13 mouse cellular contexts compared by ENCODE assay signal in the genomic region with DNA sequence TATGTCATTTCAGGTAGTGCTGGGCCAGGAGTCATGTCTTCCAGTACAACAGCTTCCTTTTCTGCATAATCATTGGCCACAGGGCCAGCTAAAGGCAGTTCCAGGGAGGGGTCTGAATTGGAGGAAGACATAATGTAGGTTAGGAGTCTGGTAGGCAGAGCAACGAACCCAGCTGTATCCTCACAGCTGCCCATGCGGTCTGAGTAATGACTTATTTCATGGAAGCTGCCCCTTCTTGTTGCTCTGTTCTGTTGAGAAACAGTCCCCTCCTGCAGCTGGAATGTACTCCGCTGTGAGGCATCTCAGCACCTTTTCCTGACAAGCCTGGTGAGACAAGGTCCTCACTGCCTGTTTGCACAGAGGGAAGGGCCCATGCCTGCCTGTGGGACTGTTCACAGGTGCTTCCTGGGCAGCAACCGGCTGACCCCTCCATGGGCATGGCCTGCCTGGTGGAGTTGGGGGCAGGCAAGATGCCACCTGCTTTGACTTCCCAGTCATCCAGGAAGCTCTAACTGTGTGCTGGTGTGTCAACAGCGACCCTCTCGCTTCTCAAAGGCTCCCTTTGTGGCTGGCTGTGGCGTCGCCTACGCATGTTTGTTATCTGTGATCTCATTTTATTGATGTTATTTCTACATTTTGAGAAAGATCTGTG.
DNase-seq lines count a peak whose midpoint lies in the region; ATAC-seq and TF ChIP-seq lines count a peak whose summit lies in the region.
"Had no signal": no experiment of that assay in that cellular context is flagged by ENCODE, and none has a peak within 500 bp of the region (broad histone marks: within the 10 kb centered on the region; RNA-seq: fewer than 3 reads in every experiment).

No protein-coding gene starts in this region.

- H3K36me3 ChIP-seq in heart, embryonic 13.5 days: no peaks in the 10 kb centered on the region; the same call in 1 of the 2 replicates
- H3K36me3 ChIP-seq in small intestine, adult 2 months (ENCODE audit: control insufficient read depth, insufficient read depth, low read length): no peaks in the 10 kb centered on the region

- no peaks in the 10 kb centered on the region for H3K27me3 ChIP-seq in heart, embryonic 13.5 days (replicated peaks)
- H3K27me3 ChIP-seq in small intestine, adult 2 months (ENCODE audit: control insufficient read depth, insufficient read depth, low read length): no peaks in the 10 kb centered on the region

- H3K27ac ChIP-seq in heart, embryonic 13.5 days (replicated peaks): 0 out of 2 replicates have a peak overlapping the region, but pooled peaks have one; percentile 2
- H3K27ac ChIP-seq in small intestine, adult 2 months (ENCODE audit: insufficient read depth, low read depth, low read length): peak overlapping the region; percentile 24
- H3K27ac ChIP-seq: limb, embryonic 13.5 days had no signal

- DNase-seq in heart, adult 8-10 months (ENCODE audit: low spot score): no peak
- peak; percentile 89 for DNase-seq in CD4-positive helper T cell, adult 2 months (ENCODE audit: low read depth, low spot score)
- no peak for DNase-seq in embryo, embryonic 11 days
- DNase-seq in spleen, postnatal 10 days (ENCODE audit: low spot score in 2 of 2): no peak
- DNase-seq: adrenal gland, adult 2 months; kidney, postnatal 14 days; right cerebral cortex, postnatal 4 days had no signal

- H3K4me1 ChIP-seq in heart, embryonic 13.5 days: peaks cover 88% of the 10 kb centered on the region
- peaks cover 7% of the 10 kb centered on the region for H3K4me1 ChIP-seq in small intestine, adult 2 months (ENCODE audit: control insufficient read depth, insufficient read depth, insufficient read length, low read length)

- 56% methylated on average over 9 of the region's 9 CpGs for WGBS in heart, embryonic 13.5 days
- 27% methylated on average over 9 of the region's 9 CpGs for WGBS in small intestine, adult 2 months

- H3K4me3 ChIP-seq in heart, embryonic 13.5 days: no peak overlapping the region
- peak overlapping the region; percentile 2; the same call in 1 of the 2 replicates for H3K4me3 ChIP-seq in small intestine, adult 2 months (ENCODE audit: low read depth, low read length)
- H3K4me3 ChIP-seq: limb, embryonic 13.5 days had no signal

- no peak for ATAC-seq in heart, embryonic 13.5 days (ENCODE audit: extremely low read depth, insufficient number of reproducible peaks, low FRiP score, low TSS enrichment)
- peak; percentile 82 to 84 for ATAC-seq in hematopoietic stem cell, adult 5-6 weeks (replicated peaks in 1 of 2; ENCODE audit: insufficient read depth in 1 of 2, low FRiP score in 2 of 2, low TSS enrichment in 1 of 2, low read depth in 1 of 2, poor library complexity in 2 of 2, severe bottlenecking in 2 of 2)
- no peak for ATAC-seq in erythroblast, adult 5-6 weeks (replicated peaks; ENCODE audit: low FRiP score, poor library complexity, severe bottlenecking)
- ATAC-seq: forebrain, embryonic 16.5 days had no signal

- H3K9ac ChIP-seq in heart, embryonic 13.5 days: no peak overlapping the region
- H3K9ac ChIP-seq: limb, embryonic 13.5 days had no signal

- no peak for TF ChIP-seq POLR2A in small intestine, adult 2 months (IDR thresholded peaks at IDR 0.05; ENCODE audit: low read depth, low read length)

- no peak for TF ChIP-seq CTCF in small intestine, adult 2 months (IDR thresholded peaks at IDR 0.05; ENCODE audit: extremely low read depth, insufficient read length, insufficient replicate concordance, low read depth, low read length)

- no peaks in the 10 kb centered on the region for H3K9me3 ChIP-seq in heart, embryonic 13.5 days
- H3K9me3 ChIP-seq: limb, embryonic 13.5 days had no signal

- no peak overlapping the region for H3K4me2 ChIP-seq in heart, embryonic 13.5 days
- H3K4me2 ChIP-seq: limb, embryonic 13.5 days had no signal

Comparison
In these comparisons a context has a peak if more than half of its experiments do, and no peak if none do; other contexts are left out.
1. ATAC-seq: peak in hematopoietic stem cell, adult 5-6 weeks (2 of 2); none in heart, embryonic 13.5 days (single experiment) and erythroblast, adult 5-6 weeks (single experiment).